Mouse (Mus musculus) heart, embryonic 14.5 days (tissue): ENCODE measurements around the gene Eps15l1. TPM values are rescaled to one million over a fixed set of nuclear protein-coding genes. Genes with fewer than 3 reads are reported as not detected.

Experiments used
- ATAC-seq: fragments of 200-750 bp; cut with Nextera tagmentation; 2 replicates; pipeline ENCODE4 v1.8.0; 2017; ENCODE audit warnings: low read depth, moderate TSS enrichment; ENCODE audit not compliant: insufficient number of reproducible peaks, insufficient read depth, low FRiP score
- H3K27ac ChIP-seq, 2 experiments: fragments of 200-500 bp in 1 of 2; fragments of 300-500 bp in 1 of 2; sonication (generic) in 1 of 2; replicated peaks in 1 of 2; 2 replicates each; pipeline ENCODE4 v1.5.1; 2012 to 2014; ENCODE audit warnings: low read depth in 2 of 2, low read length in 2 of 2, control low read depth in 1 of 2, mild to moderate bottlenecking in 1 of 2, mixed read lengths in 1 of 2; ENCODE audit not compliant: control insufficient read depth in 1 of 2, insufficient read depth in 1 of 2
- H3K27me3 ChIP-seq: fragments of 300-500 bp; sonication (generic); 2 replicates; pipeline ENCODE4 v1.6.1; 2014; ENCODE audit warnings: mild to moderate bottlenecking, low read length, control low read depth; ENCODE audit not compliant: control insufficient read depth, insufficient read depth
- H3K36me3 ChIP-seq: fragments of 300-500 bp; sonication (generic); 2 replicates; pipeline ENCODE4 v1.6.1; 2014; ENCODE audit warnings: mild to moderate bottlenecking, control low read depth, low read length, mixed read lengths; ENCODE audit not compliant: control insufficient read depth, insufficient read depth
- H3K4me1 ChIP-seq, 2 experiments: fragments of 200-500 bp in 1 of 2; fragments of 300-500 bp in 1 of 2; sonication (generic) in 1 of 2; 2 replicates each; pipeline ENCODE4 v1.6.1; 2012 to 2014; ENCODE audit warnings: low read length in 2 of 2, control low read depth in 1 of 2, mixed read lengths in 1 of 2; ENCODE audit not compliant: control insufficient read depth in 2 of 2, insufficient read depth in 2 of 2
- H3K4me2 ChIP-seq: fragments of 300-500 bp; sonication (generic); 2 replicates; pipeline ENCODE4 v1.6.1; 2014; ENCODE audit warnings: mild to moderate bottlenecking, low read length
- H3K4me3 ChIP-seq, 2 experiments: fragments of 200-500 bp in 1 of 2; fragments of 300-500 bp in 1 of 2; sonication (generic) in 1 of 2; 2 replicates each; pipeline ENCODE4 v1.5.1; 2012 to 2014; ENCODE audit warnings: low read length in 2 of 2, mild to moderate bottlenecking in 2 of 2, control low read depth in 1 of 2, low read depth in 1 of 2, moderate library complexity in 1 of 2; ENCODE audit not compliant: control insufficient read depth in 1 of 2, insufficient read depth in 1 of 2
- H3K9ac ChIP-seq: fragments of 300-500 bp; sonication (generic); 2 replicates; pipeline ENCODE4 v1.6.1; 2014; ENCODE audit warnings: mild to moderate bottlenecking, low read length
- H3K9me3 ChIP-seq: fragments of 300-500 bp; sonication (generic); 2 replicates; pipeline ENCODE4 v1.6.1; 2016; ENCODE audit warnings: low read length, control low read depth; ENCODE audit not compliant: control insufficient read depth
- WGBS: fragments of 180-500 bp; shearing (Covaris S2); extraction: QIAGEN DNeasy Blood & Tissue Kit; methylation state at CpG from one replicate; pipeline ENCODE4 v1.1.7; 2014; 5-methylcytosine and 5-hydroxymethylcytosine counted together
- polyA plus RNA-seq: library from polyadenylated mRNA; unstranded; fragments of >200 nt; fragmentation: Nextera tagmentation; extraction: Ambion mirVana; gene quantifications from 2 replicates; pipeline ENCODE4 v1.2.1, GENCODE M21; 2014

Gene Eps15l1
- polyA plus RNA-seq, 1 experiment from 2014 or later: 39.4 TPM

GRCm38 (mm10) chr8:72438248-72439015 is 17.2 kb upstream of the Eps15l1 start:
- no peaks in the 10 kb centered on the region for H3K36me3 ChIP-seq
- H3K27me3 ChIP-seq: no peaks in the 10 kb centered on the region
- no peak overlapping the region for H3K9ac ChIP-seq
- H3K9me3 ChIP-seq: no peaks in the 10 kb centered on the region
- no peak overlapping the region for H3K4me2 ChIP-seq
- H3K27ac ChIP-seq: no peak overlapping the region
- H3K4me1 ChIP-seq: peaks cover 8 to 10% of the 10 kb centered on the region in 2 experiments; a peak in 3 of 4 replicates
- H3K4me3 ChIP-seq: no peak overlapping the region
- ATAC-seq: no peak
- WGBS: 73% methylated on average over 8 of the region's 8 CpGs

- peak; percentile 56 for ATAC-seq
- H3K27ac ChIP-seq: peak overlapping the region in 1 of 2 experiments; percentile 30; a peak in 1 of 4 replicates
Measured at GRCm38 (mm10) chr8:72434952-72435351, 13.7 kb upstream of the Eps15l1 start.

DNA sequence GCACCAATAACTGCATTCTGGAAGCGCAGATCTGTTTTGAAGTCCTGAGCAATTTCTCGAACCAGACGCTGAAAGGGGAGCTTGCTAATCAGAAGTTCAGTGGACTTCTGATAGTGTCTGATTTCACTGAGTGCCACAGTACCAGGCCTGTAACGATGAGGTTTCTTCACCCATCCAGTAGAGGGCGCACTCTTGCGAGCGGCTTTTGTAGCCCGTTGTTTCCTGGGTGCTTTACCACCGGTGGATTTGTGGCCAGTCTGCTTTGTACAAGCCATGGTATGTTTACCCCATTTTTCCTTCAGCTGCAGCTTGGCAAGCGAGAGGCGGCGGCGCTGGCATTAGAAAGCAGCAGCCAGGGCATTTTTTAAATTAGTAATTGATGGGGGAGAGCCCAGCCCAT is 8.4 kb upstream of the Eps15l1 start:
- no peak for ATAC-seq
- Histone ChIP-seq H3K9ac (no peak overlapping the region), H3K4me2 (no peak overlapping the region), H3K27me3 (no peaks in the 10 kb centered on the region), H3K36me3 (no peaks in the 10 kb centered on the region), H3K4me1 (no peaks in the 10 kb centered on the region), H3K4me3 (no peak overlapping the region), H3K9me3 (no peaks in the 10 kb centered on the region), H3K27ac (no peak overlapping the region)
- WGBS: 48% methylated on average over 13 of the region's 13 CpGs

More at GRCm38 (mm10) chr8:72434952-72435351, 13.7 kb upstream of the Eps15l1 start:
- H3K9ac ChIP-seq: no peak overlapping the region
- no peak overlapping the region for H3K4me2 ChIP-seq
- no peaks in the 10 kb centered on the region for H3K27me3 ChIP-seq
- H3K4me1 ChIP-seq: peaks cover 4 to 6% of the 10 kb centered on the region in 2 experiments; a peak in 2 of 4 replicates
- no peak overlapping the region for H3K4me3 ChIP-seq
- WGBS: 2% methylated on average over 2 of the region's 2 CpGs
- H3K36me3 ChIP-seq: no peaks in the 10 kb centered on the region
- H3K9me3 ChIP-seq: no peaks in the 10 kb centered on the region

GRCm38 (mm10) chr8:72422926-72423325 is 1.7 kb upstream of the Eps15l1 start:
- 75% methylated on average over 1 of the region's 1 CpGs for WGBS

GRCm38 (mm10) chr8:72420571-72421361 is 494 bp downstream of the Eps15l1 start:
- Histone ChIP-seq H3K27me3 (no peaks in the 10 kb centered on the region), H3K4me1 (peaks cover 33 to 51% of the 10 kb centered on the region in 2 experiments), H3K9ac (peak overlapping the region; percentile 92), H3K4me2 (peak overlapping the region; percentile 85), H3K9me3 (no peaks in the 10 kb centered on the region), H3K27ac (peak overlapping the region; percentile 46 to 86; a peak in 3 of 4 replicates), H3K36me3 (0 out of 2 replicates have a peak, but pooled peaks cover 5% of the 10 kb centered on the region), H3K4me3 (peak overlapping the region; percentile 59 to 82)
- under 1% methylated on average over 73 of the region's 73 CpGs for WGBS
- ATAC-seq: peak; percentile 36

More at GRCm38 (mm10) chr8:72422926-72423325, 1.7 kb upstream of the Eps15l1 start:
- no peaks in the 10 kb centered on the region for H3K9me3 ChIP-seq
- H3K27me3 ChIP-seq: no peaks in the 10 kb centered on the region
- no peak overlapping the region for H3K4me2 ChIP-seq
- H3K27ac ChIP-seq: no peak overlapping the region
- peaks cover 13 to 30% of the 10 kb centered on the region in 2 experiments for H3K4me1 ChIP-seq
- no peak overlapping the region for H3K9ac ChIP-seq
- 0 out of 2 replicates have a peak, but pooled peaks cover 5% of the 10 kb centered on the region for H3K36me3 ChIP-seq
- H3K4me3 ChIP-seq: no peak overlapping the region
- no peak for ATAC-seq

GRCm38 (mm10) chr8:72418073-72418472 is 3.2 kb downstream of the Eps15l1 start:
- H3K4me2 ChIP-seq: no peak overlapping the region
- H3K9me3 ChIP-seq: no peaks in the 10 kb centered on the region
- H3K4me1 ChIP-seq: peaks cover 39 to 77% of the 10 kb centered on the region in 2 experiments
- no peak overlapping the region for H3K27ac ChIP-seq
- no peak for ATAC-seq
- H3K9ac ChIP-seq: no peak overlapping the region
- WGBS: 92% methylated on average over 4 of the region's 4 CpGs
- H3K27me3 ChIP-seq: no peaks in the 10 kb centered on the region
- peaks cover 21% of the 10 kb centered on the region; the same call in 1 of the 2 replicates for H3K36me3 ChIP-seq
- H3K4me3 ChIP-seq: no peak overlapping the region

GRCm38 (mm10) chr8:72415252-72415651 is 6.0 kb downstream of the Eps15l1 start:
- H3K9me3 ChIP-seq: no peaks in the 10 kb centered on the region
- peaks cover 29% of the 10 kb centered on the region; the same call in 1 of the 2 replicates for H3K36me3 ChIP-seq
- no peak overlapping the region for H3K4me3 ChIP-seq
- H3K27ac ChIP-seq: no peak overlapping the region
- H3K27me3 ChIP-seq: no peaks in the 10 kb centered on the region
- peaks cover 39 to 82% of the 10 kb centered on the region in 2 experiments for H3K4me1 ChIP-seq
- H3K9ac ChIP-seq: peak overlapping the region; percentile 22
- WGBS: 45% methylated on average over 2 of the region's 2 CpGs
- H3K4me2 ChIP-seq: no peak overlapping the region
- ATAC-seq: no peak
